Comparison of ENCODE assay signal across 18 mouse cellular contexts in the genomic region with DNA sequence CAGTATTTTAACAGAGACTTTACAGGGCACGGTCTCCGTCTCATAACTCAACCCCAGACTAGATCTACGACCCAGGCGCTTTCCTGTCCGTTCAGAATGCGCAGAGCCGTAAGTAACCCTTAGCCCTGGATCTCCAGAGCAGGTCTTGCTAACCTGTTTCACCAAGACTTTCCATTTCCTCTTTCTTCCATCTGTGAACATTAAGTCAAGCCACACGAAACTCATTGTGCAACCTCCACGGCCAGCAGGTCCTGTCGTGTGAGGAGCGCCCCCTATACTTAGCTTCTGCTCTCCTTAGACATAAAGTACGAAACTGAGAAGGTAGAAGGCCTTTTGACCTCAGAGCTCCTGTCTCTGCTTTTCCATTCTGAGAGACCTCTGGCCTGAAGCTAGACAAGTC.
DNase-seq lines count a peak whose midpoint lies in the region; ATAC-seq and TF ChIP-seq lines count a peak whose summit lies in the region.
"Had no signal": no experiment of that assay in that cellular context is flagged by ENCODE, and none has a peak within 500 bp of the region (broad histone marks: within the 10 kb centered on the region; RNA-seq: fewer than 3 reads in every experiment).

No protein-coding gene starts in this region.

- H3K4me3 ChIP-seq in lung, embryonic 14.5 days (ENCODE audit: low read depth, low read length): no peak overlapping the region
- H3K4me3 ChIP-seq: forebrain, embryonic 13.5 days; hindbrain, embryonic 12.5 days; intestine, embryonic 15.5 days; neural tube, embryonic 15.5 days had no signal

- DNase-seq in lung, embryonic 14.5 days: no peak
- DNase-seq in lung, postnatal 4 days: no peak
- DNase-seq in A20 (ENCODE audit: low read depth, low spot score): peak; percentile 95
- DNase-seq in CD4-positive helper T cell, adult 2 months (ENCODE audit: low read depth, low spot score): peak; percentile 9
- no peak for DNase-seq in cerebellum, adult 9-11 months
- DNase-seq in right cerebral cortex, adult 18-20 months: no peak
- DNase-seq: cerebellum, adult 8-10 months; embryo, embryonic 11 days; heart, adult 18-20 months; kidney, postnatal 14 days; layer of hippocampus, adult 9-11 months; liver; retina, postnatal 1 day had no signal

- H3K4me2 ChIP-seq in lung, embryonic 14.5 days: no peak overlapping the region
- H3K4me2 ChIP-seq: forebrain, embryonic 13.5 days; hindbrain, embryonic 12.5 days; intestine, embryonic 15.5 days; neural tube, embryonic 15.5 days had no signal

- peak; percentile 20; the same call in 1 of the 2 replicates for TF ChIP-seq CTCF in lung, embryonic 14.5 days (IDR thresholded peaks at IDR 0.05; ENCODE audit: low read depth)

- H3K27ac ChIP-seq in lung, embryonic 14.5 days (ENCODE audit: low read depth): no peak overlapping the region
- H3K27ac ChIP-seq: forebrain, embryonic 13.5 days; hindbrain, embryonic 12.5 days; intestine, embryonic 15.5 days; neural tube, embryonic 15.5 days had no signal

- H3K9ac ChIP-seq in lung, embryonic 14.5 days: no peak overlapping the region
- H3K9ac ChIP-seq: forebrain, embryonic 13.5 days; hindbrain, embryonic 12.5 days; intestine, embryonic 15.5 days; neural tube, embryonic 15.5 days had no signal

- no peaks in the 10 kb centered on the region for H3K36me3 ChIP-seq in lung, embryonic 14.5 days (ENCODE audit: insufficient read depth)
- H3K36me3 ChIP-seq: hindbrain, embryonic 12.5 days; intestine, embryonic 15.5 days; neural tube, embryonic 15.5 days had no signal

- H3K4me1 ChIP-seq in lung, embryonic 14.5 days (ENCODE audit: insufficient read depth): no peaks in the 10 kb centered on the region
- H3K4me1 ChIP-seq: forebrain, embryonic 13.5 days; hindbrain, embryonic 12.5 days; intestine, embryonic 15.5 days; neural tube, embryonic 15.5 days had no signal

- ATAC-seq in lung, embryonic 14.5 days (ENCODE audit: insufficient read depth): no peak
- ATAC-seq in megakaryocyte progenitor cell, adult 5-6 weeks (replicated peaks; ENCODE audit: poor library complexity): peak; percentile 99
- ATAC-seq: forebrain, embryonic 13.5 days; intestine, embryonic 15.5 days had no signal

- no peaks in the 10 kb centered on the region for H3K27me3 ChIP-seq in lung, embryonic 14.5 days (ENCODE audit: insufficient read depth, low read length)
- H3K27me3 ChIP-seq: forebrain, embryonic 13.5 days; hindbrain, embryonic 12.5 days; intestine, embryonic 15.5 days; neural tube, embryonic 15.5 days had no signal

- H3K9me3 ChIP-seq in lung, embryonic 14.5 days (ENCODE audit: low read depth, low read length): no peaks in the 10 kb centered on the region
- H3K9me3 ChIP-seq: hindbrain, embryonic 12.5 days; intestine, embryonic 15.5 days; neural tube, embryonic 15.5 days had no signal

- 77% methylated on average over 12 of the region's 12 CpGs for WGBS in lung, embryonic 14.5 days

Comparison
In these comparisons a context has a peak if more than half of its experiments do, and no peak if none do; other contexts are left out.
1. DNase-seq: peak in A20 (single experiment) and CD4-positive helper T cell, adult 2 months (single experiment); none in lung, embryonic 14.5 days (single experiment), lung, postnatal 4 days (0 of 2), cerebellum, adult 9-11 months (single experiment) and right cerebral cortex, adult 18-20 months (single experiment).